Mouse (Mus musculus) kidney, postnatal 36 days (tissue): ENCODE measurements around the gene Foxp1.
A peak's percentile ranks its signal among the peaks of the same experiment; 100 is the strongest.

Experiments
- DNase-seq, 2 experiments: peaks; one replicate each; pipeline ENCODE4 v3.0.0; 2021 to 2022; ENCODE audit warnings: mixed read lengths in 2 of 2

Gene Foxp1

DNA sequence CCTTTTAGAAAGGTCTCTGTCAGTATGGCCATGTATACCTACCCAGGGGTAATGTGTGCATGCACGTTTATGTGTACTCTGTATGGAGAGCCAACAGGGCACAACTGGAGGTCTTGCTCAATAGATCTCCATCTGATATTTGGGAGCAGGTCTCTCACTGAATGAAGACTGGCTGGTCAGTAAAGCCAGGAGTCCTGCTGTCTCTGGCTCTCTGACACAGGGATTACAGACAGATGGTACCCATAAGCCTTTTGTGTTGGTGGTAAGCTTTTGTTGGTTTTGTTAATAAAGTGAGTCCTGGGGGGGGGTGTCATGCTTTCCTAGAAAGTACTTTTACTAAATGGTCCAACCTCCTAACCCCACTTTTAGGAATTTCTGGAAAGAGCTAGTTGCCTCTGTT, 245.3 kb downstream of the Foxp1 start:
- DNase-seq = no peak

DNA sequence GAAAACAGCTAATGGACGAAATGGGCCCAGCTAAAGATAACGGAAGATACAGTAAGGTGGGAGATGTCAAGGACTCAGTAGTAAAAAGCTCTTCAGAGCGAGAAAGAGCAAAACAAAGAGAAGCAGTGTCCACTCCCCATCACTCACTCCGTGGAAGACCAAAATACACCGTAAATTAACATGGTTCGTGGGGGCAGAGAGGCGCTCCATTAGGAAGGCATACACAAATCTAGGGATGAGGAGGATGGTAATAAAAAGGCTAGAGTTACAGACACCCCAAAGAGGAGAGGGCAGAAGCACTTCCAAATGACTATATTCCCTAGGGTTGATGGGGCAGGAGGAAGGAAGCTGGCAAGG, 246.2 kb downstream of the Foxp1 start:
- DNase-seq = no peak

DNA sequence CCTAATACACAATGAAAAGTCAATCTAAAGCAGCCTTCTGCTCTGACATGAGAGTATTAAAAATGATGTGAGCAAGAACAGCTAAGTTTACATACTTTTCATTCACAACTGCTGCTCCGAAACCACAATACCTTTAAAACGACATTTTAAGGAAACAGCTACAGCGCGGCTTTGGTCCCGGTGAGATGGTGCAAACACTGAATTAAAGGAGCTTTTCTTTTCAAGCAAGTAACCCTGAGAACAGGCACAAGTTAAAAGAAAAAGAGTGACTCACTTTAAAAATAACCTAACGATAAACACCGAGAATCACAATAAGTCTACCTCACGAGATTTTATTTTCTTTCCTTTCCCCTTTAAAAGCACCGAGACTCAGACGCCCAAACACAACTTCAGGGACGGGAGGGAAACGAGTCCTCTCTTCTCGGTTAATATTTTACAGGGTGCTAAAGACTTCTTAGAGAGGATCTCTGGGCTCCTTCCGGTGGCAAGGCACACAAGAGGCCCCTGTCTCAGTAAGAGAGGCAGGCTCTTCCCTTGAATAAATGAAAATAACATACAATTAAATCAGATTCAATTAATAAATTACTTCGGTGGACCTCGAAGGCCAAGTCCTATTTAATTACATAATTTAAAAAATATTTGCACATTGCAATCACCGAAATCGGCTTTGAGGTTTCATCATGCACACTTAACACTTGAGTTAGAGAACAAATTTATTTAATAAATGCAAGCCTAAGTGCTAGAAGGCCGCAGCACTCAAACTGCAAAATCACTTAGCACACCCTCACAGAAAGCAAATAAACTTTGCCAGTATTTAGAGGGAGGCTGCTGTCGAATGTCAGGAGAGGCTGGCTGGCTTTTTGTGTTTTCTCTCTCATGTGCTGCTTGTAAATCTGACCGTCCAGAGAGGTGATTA, 246.9 kb downstream of the Foxp1 start:
- peak; percentile 39 to 58 for DNase-seq

DNA sequence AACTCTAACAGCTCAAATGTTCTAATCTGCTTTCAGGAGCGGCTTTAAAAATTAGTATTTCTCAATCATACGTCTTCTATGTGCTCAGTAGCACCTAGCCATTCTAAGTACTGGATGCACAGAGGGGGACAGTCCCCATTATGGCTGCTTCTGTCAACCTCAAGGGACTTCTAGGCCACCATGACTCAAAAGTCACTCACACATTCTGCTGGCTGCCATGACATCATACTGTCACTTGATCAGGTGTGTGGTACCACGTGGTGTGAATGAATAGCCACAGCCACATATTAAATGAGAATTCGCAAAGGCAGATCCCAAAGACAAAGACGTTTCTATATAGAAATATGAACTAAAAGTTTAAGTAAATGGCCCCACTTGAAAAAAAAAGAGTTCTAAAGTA, 247.9 kb downstream of the Foxp1 start:
- DNase-seq = no peak

DNA sequence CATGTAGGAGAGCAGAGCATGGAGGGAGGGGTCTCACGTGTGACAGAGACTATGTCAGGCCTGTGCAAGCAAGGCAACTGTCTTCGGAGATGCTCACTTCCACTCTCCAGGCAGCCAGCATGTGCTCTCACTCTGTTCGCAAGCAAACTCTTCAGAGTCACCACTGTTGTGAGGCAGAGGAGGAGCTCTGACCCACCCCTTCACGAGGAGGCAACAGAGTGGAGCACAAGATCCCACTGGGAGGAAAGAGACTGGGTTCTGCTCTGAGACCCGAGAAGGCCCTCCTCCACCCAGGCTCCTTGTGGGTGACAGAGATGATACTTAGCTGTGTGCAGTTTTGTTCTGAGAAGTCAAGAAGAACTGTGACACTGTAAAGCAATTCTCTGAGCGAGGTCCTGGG, 248.3 kb downstream of the Foxp1 start:
- no peak for DNase-seq

DNA sequence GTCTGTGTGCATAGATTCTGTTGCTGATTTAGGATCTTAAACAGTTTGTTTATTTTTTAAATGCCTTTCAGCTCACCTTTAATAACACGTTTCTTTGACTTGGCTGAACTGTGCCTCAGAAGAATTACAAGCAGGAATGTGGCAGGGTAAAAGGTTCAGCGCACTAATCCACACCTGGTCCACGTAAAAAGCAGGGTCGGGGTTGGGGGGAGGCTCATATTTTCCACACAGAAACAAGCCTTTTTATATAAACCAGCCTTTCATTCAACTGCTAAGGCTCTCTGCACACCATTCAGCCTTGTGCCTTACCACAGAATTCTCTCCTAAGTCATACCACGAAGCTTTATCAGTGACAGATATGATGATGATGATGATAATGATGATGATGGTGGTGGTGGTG, 249.3 kb downstream of the Foxp1 start:
- no peak for DNase-seq

DNA sequence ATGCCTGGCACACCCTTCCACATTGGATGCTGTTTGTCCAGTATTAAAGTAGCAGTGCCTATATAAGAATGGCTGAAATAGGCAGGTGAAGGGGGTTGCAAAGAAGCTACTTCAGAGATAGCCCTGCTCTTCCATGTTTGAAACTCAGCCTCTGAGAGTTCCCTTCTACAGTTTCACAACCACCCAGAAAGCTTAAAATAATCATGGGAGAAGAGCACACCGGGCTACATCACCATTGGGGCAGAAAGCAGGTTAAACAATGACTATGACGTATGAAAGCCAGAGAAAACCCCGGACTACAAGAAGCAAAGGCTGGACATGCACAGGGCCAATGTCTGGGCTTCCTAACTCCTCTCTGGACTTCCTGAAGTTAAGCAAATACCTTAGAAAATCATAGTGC, 250.3 kb downstream of the Foxp1 start:
- no peak for DNase-seq

DNA sequence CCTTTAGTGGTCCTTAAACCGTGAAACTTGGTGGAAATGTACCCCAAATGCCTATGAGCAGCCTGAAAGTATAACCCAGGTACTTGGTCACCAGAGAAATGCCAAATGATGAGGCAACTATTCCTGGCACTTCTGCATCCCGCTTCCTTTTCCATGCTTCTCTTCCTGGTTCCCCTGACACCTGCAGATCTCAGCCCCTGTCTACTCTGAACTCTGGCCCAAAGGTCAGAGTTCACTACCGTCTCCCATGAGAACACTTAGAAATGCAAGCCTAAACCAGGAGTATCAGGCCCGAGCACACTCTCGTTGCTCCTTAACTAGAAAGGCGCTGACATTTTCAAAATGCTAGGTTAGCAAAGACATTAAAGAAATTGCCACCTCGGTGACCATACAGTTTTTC, 250.8 kb downstream of the Foxp1 start:
- DNase-seq = peak in 1 of 2 experiments; percentile 39

DNA sequence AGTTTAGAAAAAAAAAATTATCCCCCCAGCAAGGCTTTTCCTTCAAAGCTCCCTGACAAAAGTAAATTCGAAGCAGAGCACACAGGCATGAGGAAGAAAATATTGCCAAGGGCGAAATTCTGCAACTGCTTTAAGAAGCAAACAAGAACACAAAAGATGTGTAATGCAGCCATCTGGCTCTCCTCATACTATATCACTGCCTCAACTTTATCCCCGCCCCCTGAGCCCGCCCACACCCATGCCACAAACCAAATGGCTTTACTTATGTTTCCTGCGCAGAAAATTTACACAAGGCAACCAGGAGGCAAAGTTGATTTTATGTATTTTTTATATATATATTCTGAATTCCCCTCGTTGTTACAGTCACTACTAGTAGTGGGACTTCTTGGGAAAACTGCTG, 252.6 kb downstream of the Foxp1 start:
- no peak for DNase-seq

DNA sequence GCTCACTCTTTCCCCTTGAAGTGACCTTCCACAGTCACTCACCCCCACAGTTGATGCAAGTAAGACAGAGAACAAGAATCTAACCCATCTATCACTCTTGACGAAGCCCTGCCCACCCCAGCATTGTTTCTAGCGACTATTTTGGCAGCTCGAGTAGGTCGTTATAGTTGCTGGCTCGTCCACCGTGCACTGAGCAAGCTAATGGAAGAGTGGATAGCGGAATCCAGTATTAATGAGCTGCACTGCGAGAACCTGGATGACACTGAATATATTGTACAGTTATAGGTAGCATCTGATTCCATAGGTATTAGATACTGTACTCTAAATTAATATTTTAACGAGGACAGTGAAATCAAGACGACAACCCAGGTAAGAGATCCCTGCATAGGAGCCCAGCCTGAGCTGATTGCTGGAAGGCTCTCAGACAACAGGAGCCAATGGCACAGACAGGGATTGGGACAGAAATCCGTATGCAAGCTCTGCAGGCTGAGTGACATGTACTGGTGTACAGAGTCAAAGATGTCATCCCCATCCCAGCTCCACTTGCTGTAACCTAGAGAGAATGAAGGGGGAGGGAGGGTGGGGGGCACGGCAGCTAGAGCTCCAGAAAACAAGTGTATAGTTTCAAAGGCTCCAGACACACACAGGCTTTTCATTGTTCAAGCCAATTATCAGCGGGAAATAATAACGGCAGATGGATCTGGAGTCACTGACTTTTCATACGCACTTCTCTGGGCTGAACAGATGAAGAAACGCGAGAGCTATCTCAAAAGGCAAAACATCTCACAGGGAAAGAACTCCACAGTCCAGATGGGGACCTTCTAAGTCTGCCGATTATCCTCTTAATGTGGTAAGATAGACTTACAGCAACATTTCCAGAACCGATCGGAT, 254.1 kb downstream of the Foxp1 start:
- no peak for DNase-seq

DNA sequence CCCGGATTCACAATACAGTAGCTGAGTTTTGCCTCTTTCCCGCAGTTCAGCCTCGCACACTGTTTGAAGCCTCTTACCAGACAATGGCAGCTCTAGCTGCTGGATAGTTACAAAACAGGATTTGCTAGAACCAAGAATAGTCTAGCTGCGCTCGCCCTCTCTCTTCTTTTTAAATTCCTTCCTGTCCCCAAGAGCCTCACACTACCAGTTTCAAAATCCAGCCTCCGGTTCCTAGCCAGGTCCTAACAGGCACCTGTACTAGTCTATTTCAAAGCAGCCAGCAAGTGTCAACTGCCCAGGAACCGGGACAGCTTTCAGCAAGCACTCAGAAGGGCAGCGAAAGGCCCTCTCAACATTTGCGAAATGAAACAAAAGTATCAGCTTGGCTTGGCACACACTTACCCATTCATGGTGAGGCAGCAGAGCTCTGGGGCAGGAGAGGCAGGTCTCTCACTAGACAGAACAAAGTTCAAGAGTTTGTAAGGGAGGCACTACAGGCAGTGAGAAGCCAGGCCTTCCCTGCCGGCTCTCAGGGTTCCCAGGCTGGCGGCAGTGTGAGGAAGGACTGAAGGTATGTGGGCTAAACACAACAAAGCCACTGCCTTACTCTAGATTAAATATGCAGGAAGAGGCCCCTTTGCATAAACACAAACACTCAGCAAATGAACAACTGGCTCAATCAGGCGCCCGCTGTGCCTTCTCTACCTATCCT, 256.4 kb downstream of the Foxp1 start:
- peak; percentile 68 to 71 for DNase-seq

DNA sequence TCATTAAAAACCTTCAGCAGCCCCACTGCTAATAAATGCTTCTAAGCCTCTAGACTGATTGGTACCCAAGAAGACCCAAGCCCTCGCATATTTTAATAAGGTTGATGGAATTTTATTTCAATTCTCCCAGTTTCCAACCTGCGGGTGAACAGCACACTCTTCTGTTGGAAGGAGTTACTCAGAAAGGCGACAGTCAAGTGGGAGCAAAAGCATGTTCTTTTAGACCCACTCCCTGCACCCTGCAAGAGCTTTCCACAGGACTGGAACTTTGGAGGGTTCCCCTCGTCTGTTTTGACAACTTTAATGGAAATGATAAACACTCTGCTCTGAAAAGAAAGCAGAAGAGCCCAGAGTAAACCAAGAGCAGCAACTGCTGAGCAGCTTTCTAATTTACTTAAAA, 257.3 kb downstream of the Foxp1 start:
- DNase-seq = no peak

DNA sequence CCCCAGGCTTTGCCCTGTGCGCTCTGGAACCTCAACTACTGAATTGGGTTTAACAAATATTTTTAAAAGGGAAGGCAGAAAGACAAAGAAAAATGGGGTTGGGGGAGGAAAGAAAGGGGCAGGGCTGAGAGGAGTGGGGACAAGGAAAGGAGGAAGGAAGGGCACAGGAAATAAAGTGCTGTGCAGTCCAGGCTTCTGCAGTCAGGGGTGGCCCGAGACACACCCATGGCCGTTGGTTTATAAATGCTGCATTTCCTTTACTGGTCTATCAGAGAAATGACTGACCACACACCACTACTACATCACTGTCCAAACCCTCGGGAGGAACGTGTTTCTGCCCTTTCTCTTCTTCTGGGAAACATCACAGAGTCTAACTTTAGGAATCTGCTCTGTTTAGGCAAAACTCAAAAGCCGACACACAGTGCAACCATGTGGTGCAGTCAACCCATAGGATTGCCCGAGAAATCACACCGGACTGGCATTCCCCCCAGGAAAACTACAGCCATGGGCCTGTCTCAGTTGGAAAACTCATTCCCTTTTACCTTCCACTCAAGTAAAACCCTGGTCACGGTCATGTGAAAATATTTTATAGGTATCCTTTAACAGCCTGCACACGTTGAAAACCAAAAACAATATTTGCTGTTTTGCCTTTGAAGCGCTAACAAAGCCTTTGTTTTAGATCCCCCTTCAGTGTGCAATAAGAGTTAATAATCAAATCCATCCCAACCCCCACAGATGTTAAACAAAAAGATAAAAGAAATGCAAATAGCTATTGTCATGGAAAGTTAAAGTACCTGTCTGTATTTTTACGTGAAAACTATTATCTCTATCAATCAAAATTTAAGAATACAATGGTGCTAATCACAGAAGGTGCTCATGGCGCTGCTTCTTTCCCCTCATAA, 258.1 kb downstream of the Foxp1 start:
- DNase-seq = no peak

DNA sequence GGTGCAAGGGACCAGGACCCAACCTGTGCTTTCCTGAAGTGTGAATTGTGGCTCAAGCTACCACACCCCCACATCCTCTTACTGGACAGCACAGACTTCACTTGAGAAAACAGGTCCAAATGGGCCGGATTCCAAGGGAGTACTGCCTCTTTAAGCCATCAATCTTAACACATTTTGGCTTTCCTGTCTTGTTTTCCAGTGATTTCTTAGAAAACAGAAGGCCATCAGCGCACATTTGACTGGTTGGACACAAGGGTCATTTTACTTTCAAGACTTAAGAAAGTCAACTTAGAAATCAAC, 258.7 kb downstream of the Foxp1 start:
- DNase-seq = peak in 1 of 2 experiments; percentile 38

DNA sequence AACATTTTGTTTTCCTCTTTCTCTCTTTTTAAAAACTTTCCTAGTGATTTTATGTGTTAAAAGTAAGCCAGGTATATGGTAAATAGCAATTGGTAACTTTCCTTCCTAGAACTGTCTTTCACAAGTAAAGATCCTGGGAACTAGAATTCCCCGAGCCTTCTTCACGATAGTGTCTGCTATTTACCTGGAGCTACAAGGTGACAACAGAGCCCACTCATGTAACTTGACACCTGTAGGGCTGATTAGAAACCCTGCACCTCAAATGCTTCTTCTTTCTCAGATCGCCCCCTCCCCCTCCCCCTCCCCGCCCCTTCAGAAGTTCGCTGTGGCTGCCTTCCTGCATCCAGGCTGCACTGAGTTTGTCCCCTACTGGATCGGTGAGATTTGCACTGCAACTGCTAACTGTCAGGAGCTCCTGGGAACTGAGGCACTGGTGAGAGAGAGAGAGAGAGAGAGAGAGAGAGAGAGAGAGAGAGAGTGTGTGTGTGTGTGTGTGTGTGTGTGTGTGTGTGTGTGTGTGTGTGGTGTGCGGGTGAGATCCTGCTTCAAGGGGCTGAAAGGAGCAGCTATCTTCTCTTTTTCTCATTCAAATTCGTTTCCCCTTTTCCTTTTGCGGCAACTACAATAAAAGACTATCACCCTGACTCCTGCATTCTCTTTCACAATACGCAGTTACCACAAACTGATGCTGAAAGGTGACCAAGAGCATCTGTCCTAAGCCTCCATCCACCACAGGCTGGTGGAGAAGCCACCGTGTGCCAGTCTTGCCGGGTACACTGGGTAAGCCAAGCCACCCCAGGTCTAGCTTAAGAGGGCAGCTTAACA, 259.2 kb downstream of the Foxp1 start:
- no peak for DNase-seq

DNA sequence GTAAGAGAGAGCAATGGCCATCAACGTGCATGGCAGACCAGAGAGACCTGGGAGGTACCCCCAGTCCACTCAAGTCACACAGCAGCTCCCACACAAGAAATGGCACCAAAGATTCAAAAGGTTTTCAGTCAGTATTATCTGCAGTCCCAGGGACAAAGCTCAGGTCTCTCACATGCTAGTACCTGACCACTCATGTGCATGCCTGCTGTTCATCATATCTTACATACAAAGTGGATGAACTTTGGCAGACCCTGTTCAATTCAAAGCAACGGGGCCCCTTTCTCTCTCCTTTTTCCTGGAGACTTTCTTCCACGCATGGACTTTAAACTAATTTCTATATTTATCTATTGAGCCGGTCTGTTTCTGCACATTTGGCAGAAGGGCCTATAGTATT, 260.8 kb downstream of the Foxp1 start:
- no peak for DNase-seq

DNA sequence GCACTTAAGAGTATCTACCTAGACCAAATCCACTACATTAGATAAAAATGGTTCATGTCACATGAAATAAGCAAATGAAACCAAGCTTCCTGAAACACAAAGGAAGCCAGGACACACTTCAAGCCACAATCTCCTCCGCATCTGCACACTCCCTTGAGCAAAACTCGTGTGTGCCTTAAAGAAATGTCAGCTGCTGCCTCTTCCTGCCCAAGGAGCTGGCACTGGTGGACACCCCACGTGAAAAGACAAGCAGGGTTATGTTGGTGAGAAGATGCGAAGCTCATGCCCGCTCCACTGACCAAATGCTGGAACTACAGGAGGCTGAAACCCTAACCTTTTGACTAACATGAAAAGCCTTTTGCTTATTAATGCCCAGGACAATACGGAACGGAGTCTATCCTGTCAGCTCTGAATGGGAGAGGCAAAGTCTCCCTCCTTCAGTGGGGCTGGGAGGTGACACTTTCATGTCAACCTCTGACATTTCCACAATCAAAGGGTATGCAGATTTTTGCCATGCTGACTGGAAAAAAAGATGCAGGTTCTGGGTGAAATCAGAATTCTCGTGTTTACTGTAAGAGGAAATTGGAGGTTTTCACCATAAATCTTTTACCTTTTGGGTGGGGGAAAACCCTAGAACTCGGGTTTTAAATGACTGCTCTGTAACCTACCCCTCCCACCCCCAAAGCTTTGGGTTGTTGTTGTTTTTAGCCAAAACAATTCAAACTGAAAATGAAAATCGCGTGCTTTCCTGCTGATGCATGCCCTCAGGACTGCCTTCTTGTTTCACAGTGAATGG, 261.4 kb downstream of the Foxp1 start:
- DNase-seq = no peak

DNA sequence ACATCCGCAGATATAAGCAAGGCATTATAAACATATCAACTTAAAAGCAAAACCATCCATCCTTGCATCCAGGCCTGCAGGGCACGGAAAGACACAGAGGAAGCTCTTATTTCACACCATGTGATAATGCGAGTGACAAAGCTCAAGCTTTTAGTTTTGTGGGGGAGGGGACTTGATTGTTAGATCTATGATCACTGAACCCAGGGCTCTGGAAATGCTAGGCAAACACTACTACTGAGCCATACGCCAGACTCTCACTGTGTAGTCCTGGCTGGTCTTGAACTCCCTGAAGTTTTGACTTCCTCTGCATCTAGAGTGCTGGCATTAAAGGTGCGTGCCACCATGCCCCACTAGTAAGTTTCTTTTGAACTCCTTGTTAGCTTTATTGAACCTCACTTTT, 264.2 kb downstream of the Foxp1 start:
- no peak for DNase-seq

DNA sequence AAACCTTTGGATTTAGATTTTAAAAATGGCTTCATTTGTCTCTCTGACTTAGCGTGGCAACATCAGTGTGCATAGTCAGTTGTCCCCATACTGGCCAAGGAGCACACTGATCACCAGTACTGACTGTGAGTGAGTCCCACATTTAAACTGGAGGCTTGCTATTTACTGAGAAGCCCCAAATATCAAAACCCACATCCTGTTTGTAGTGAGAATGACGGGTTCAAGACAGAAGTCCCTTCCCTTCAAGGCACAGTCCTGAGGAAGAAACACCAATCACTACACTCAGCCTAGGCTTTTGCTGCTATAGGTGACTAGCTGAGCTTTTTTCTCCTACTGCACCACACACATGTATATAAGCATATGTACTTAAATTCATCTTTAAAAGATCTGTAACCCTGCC, 264.8 kb downstream of the Foxp1 start:
- no peak for DNase-seq

DNA sequence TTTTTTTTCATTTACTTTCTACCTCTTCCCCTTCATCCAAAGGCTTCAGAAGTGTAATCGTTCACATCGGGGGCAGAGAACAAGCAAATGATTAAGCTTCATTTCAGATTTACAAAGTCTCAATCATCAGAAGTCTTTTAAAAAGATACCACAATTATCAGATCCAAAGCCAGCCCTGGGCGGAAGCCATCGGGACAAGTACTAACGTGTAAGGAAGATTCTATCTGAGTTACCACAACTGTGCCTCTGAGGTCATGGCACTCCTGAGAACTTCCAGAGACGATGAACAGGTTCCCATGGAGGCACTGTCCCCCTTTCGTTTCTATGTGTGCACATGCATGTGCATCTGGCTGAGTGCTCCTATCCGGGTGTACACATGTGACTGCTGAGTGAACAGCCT, 269.2 kb downstream of the Foxp1 start:
- DNase-seq = no peak

DNA sequence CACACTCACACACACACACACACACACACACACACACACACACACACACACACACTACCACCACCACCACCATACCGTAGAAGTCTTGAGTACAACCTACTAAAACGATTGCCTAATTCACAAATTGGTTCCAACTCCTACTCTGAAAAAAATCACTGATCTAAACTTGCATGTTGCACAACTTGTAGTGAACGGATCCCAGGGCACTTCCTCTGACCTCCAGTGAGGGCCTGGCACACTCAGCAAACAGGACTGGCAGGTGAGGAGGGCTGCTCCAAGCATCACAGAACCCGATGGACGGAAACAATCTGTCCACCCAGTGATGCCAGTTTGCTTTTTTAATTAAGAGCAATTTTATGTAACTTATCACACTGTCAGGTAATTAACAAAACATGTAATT, 269.7 kb downstream of the Foxp1 start:
- DNase-seq = no peak
